Mouse (Mus musculus) kidney, postnatal 0 days (tissue): Measurements from ENCODE around the gene Nme3. TPM values are rescaled to one million over a fixed set of nuclear protein-coding genes. Genes with fewer than 3 reads are reported as not detected.

Source experiments
- polyA plus RNA-seq: library from polyadenylated mRNA; unstranded; fragments of >200 nt; fragmentation: Nextera tagmentation; extraction: Ambion mirVana; gene quantifications from 2 replicates; pipeline ENCODE4 v1.2.1, GENCODE M21; 2015

Gene Nme3
- polyA plus RNA-seq, 1 experiment from 2014 or later: 93.1 TPM

Other genes with a start within 250 kb of the Nme3 start
- 141 and 145 TPM in 2 replicates for gene Slc9a3r2, start 246.2 kb upstream of the Nme3 start, polyA plus RNA-seq
- gene Npw, start 238.0 kb upstream of the Nme3 start, polyA plus RNA-seq: 0.32 and 0.38 TPM in 2 replicates
- gene Zfp598, start 226.8 kb upstream of the Nme3 start, polyA plus RNA-seq: 17.5 and 18.1 TPM in 2 replicates
- gene Syngr3, start 206.5 kb upstream of the Nme3 start, polyA plus RNA-seq: 1.4 and 1.7 TPM in 2 replicates
- gene Gfer, start 200.3 kb upstream of the Nme3 start, polyA plus RNA-seq: 43.3 and 47.6 TPM in 2 replicates
- 2.6 and 2.7 TPM in 2 replicates for gene Noxo1, start 200.3 kb upstream of the Nme3 start, polyA plus RNA-seq
- gene Tbl3, start 188.8 kb upstream of the Nme3 start, polyA plus RNA-seq: 50.5 and 57.3 TPM in 2 replicates
- not detected in 2 replicates for gene Rnf151, start 178.4 kb upstream of the Nme3 start, polyA plus RNA-seq
- 1,452 and 1,460 TPM in 2 replicates for gene Rps2, start 178.4 kb upstream of the Nme3 start, polyA plus RNA-seq
- 417 and 419 TPM in 2 replicates for gene Ndufb10, start 172.0 kb upstream of the Nme3 start, polyA plus RNA-seq
- gene Rpl3l, start 168.7 kb upstream of the Nme3 start, polyA plus RNA-seq: 0.36 and 0.38 TPM in 2 replicates
- 45.8 and 48.6 TPM in 2 replicates for gene Msrb1, start 159.9 kb upstream of the Nme3 start, polyA plus RNA-seq
- 33.0 and 38.6 TPM in 2 replicates for gene Hs3st6, start 143.5 kb upstream of the Nme3 start, polyA plus RNA-seq
- gene Meiob, start 92.2 kb upstream of the Nme3 start, polyA plus RNA-seq: 0.23 and 0.47 TPM in 2 replicates
- gene Hagh, start 56.4 kb upstream of the Nme3 start, polyA plus RNA-seq: 99.7 and 101 TPM in 2 replicates
- gene Fahd1, start 46.1 kb upstream of the Nme3 start, polyA plus RNA-seq: 88.0 and 90.7 TPM in 2 replicates
- 6.8 and 8.2 TPM in 2 replicates for gene Igfals, start 30.5 kb upstream of the Nme3 start, polyA plus RNA-seq
- gene Nubp2, start 10.2 kb upstream of the Nme3 start, polyA plus RNA-seq: 55.9 and 57.5 TPM in 2 replicates
- 53.4 and 55.9 TPM in 2 replicates for gene Spsb3, start 9.9 kb upstream of the Nme3 start, polyA plus RNA-seq
- 29.5 and 29.6 TPM in 2 replicates for gene Eme2, start 1.4 kb upstream of the Nme3 start, polyA plus RNA-seq
- 141 TPM in 2 replicates for gene Mrps34, start 1.4 kb upstream of the Nme3 start, polyA plus RNA-seq
- 12.7 and 13.7 TPM in 2 replicates for gene Mapk8ip3, start 40.5 kb downstream of the Nme3 start, polyA plus RNA-seq
- 95.0 and 108 TPM in 2 replicates for gene Jpt2, start 64.2 kb downstream of the Nme3 start, polyA plus RNA-seq
- 3.4 and 4.5 TPM in 2 replicates for gene Cramp1l, start 119.3 kb downstream of the Nme3 start, polyA plus RNA-seq
- gene Ift140, start 119.6 kb downstream of the Nme3 start, polyA plus RNA-seq: 10.1 and 10.9 TPM in 2 replicates
- gene Tmem204, start 187.1 kb downstream of the Nme3 start, polyA plus RNA-seq: 54.5 and 59.9 TPM in 2 replicates
- 24.2 and 24.7 TPM in 2 replicates for gene Telo2, start 219.5 kb downstream of the Nme3 start, polyA plus RNA-seq
- not detected in 2 replicates for gene Ptx4, start 224.3 kb downstream of the Nme3 start, polyA plus RNA-seq
- 14.7 and 17.2 TPM in 2 replicates for gene Clcn7, start 236.9 kb downstream of the Nme3 start, polyA plus RNA-seq